Mouse (Mus musculus) olfactory bulb, adult 2 months (tissue): ENCODE results near the gene Adap1.

ENCODE experiments used
- CTCF ChIP-seq: fragments of 200-500 bp; IDR thresholded peaks from 2 replicates; pipeline ENCODE4 v1.5.1; 2012; ENCODE audit warnings: low read depth, mild to moderate bottlenecking, low read length, moderate library complexity; ENCODE audit not compliant: insufficient read depth
- POLR2A ChIP-seq: fragments of 200-500 bp; IDR thresholded peaks from 2 replicates; pipeline ENCODE4 v1.6.1; 2012; ENCODE audit warnings: mild to moderate bottlenecking, low read depth, low read length, moderate library complexity; ENCODE audit not compliant: insufficient read depth

- TF ChIP-seq POLR2A, result no peak
- TF ChIP-seq CTCF, result no peak
Measured at GRCm38 (mm10) chr5:139324691-139325394, 579 bp downstream of the Adap1 start.
